Mouse (Mus musculus): ENCODE results near the gene Apol7b. TPM values are rescaled to one million over a fixed set of nuclear protein-coding genes. Genes with fewer than 3 reads are reported as not detected.

Apol7b gene
- polyA plus RNA-seq (2021; fragmentation: Nextera tagmentation): 0.11 and 0.29 TPM in 2 replicates
- long read RNA-seq, experiment 1: 0 reads
- long read RNA-seq, experiment 2: 0 reads

DNA sequence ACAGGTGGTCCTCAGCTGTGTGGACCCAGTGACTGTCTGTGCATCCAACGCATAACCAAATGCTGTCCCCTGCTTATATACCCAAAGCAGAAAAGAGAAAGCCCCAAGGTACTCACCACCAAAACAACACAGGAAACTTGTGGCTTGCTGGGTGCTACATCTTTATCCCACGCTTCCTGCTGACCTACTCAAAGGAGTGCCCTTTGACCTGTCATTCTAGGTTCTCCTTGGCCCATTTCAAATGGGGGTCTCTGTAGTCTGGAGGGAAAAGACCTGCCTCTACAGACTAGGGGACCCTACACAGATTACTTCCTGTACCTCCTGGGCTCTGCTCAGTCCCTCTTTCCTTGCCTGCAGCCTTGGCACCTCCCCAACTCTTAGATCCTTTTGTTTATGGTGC lies at the start of gene Apol7b:
Gene Apol7b, minus strand, starts transcription at position 101 of the 400 bp plus-strand sequence.

DNA sequence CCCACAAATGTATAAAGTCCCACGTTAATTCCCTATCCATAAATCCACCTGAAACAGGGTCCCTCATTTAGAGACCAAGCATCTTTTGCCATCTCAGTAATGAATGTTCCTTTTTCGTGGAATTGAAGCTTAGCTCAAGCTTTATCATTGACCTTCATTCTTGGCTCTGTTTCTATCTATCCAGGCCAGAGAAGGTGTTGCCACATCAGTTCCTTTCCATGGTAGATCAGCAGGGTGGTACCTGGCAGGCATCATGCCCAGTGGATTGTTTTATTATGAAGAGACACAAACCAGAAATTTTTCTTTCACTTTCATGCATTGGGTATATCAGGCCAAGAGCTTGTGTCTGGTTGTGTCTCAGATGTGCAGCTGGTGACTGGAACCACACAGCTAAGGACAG lies 29.4 kb upstream of the Apol7b start, which contains the start of gene Apol10a:
Gene Apol10a, plus strand, starts transcription at position 355 of the 400 bp plus-strand sequence.

DNA sequence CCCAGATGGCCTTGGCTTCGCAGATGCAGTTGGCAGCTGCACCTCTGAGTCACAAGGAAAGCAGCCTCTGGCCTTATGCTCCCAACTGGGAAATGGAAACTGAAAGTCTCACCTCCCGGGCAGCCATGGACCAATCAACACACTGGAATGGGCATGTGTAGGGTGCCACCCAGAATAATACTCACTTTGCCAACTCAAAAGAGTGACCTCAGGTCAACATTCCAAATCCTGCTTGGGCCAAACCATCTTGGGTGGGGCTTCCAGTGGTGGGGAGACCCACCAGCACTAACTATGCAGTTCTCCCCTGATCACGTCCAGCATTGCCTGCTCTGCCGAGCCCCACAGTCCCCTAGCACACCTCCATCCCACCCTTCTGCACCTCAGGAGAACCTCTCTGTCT lies 36.3 kb downstream of the Apol7b start, which contains the start of gene Apol9a:
Gene Apol9a, minus strand, starts transcription at position 101 of the 400 bp plus-strand sequence.

DNA sequence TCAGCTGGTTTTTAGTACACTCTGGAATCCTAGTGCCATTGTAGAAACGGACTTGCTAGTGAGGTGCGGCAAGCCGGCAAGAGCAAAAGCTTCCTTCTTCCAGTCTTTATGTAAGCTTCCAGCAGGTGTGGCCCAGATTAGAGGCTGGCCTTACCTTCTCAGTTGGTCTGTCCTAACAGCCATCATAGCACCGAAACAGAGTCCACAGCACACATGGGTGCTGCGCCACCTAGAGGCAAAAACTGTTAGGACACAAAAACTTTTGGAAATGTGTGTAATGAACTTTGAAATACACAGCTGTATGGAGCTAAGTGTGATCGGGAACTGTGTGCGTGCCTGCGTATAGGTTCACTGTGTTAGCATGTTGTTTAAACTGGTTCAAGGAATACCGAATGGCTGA lies 48.3 kb downstream of the Apol7b start, which contains the start of gene Apol7a:
Gene Apol7a, minus strand, starts transcription at position 84 of the 400 bp plus-strand sequence.

Other genes starting within 250 kb of the Apol7b start
- gene Rbfox2, start 140.5 kb downstream of the Apol7b start, polyA plus RNA-seq (2021; fragmentation: Nextera tagmentation): 31.4 and 34.2 TPM in 2 replicates
- 0.33 and 0.49 TPM in 2 replicates for gene Apol7a, start 48.4 kb downstream of the Apol7b start, polyA plus RNA-seq (2021; fragmentation: Nextera tagmentation)
- 0.18 TPM in 1 of 2 replicates, not detected in the other for gene Apol9a, start 36.4 kb downstream of the Apol7b start, polyA plus RNA-seq (2021; fragmentation: Nextera tagmentation)
- gene Apol10a, start 29.6 kb upstream of the Apol7b start, polyA plus RNA-seq (2021; fragmentation: Nextera tagmentation): not detected in 2 replicates
- gene Apol11a, start 60.8 kb upstream of the Apol7b start, polyA plus RNA-seq (2021; fragmentation: Nextera tagmentation): not detected in 2 replicates
- not detected in 2 replicates for gene Apol7c, start 85.8 kb upstream of the Apol7b start, polyA plus RNA-seq (2021; fragmentation: Nextera tagmentation)
- not detected in 2 replicates for gene 1700025B11Rik, start 114.4 kb upstream of the Apol7b start, polyA plus RNA-seq (2021; fragmentation: Nextera tagmentation)
- gene Apol10b, start 148.6 kb upstream of the Apol7b start, polyA plus RNA-seq (2021; fragmentation: Nextera tagmentation): 0.13 and 0.30 TPM in 2 replicates
- not detected in 2 replicates for gene Gm36245, start 151.8 kb upstream of the Apol7b start, polyA plus RNA-seq (2021; fragmentation: Nextera tagmentation)
- gene Apol11b, start 195.8 kb upstream of the Apol7b start, polyA plus RNA-seq (2021; fragmentation: Nextera tagmentation): not detected in 2 replicates